Mouse (Mus musculus): Measurements from ENCODE around the gene Tars2.
"Not testable (repeated sequence)": the region's sequence is repeated elsewhere in the genome, so short reads cannot be mapped to it uniquely, and the experiment has no call there.

- TF ChIP-seq CTCF (IDR thresholded peaks at IDR 0.05; ENCODE audit: low read depth, low read length); GATA1 (IDR thresholded peaks at IDR 0.05; ENCODE audit: borderline replicate concordance, low read length); TAL1 (conservative IDR thresholded peaks at IDR 0.05; ENCODE audit: low read depth, low read length); GATA2 (IDR thresholded peaks at IDR 0.05; ENCODE audit: borderline replicate concordance, low read depth, low read length); POLR2AphosphoS5 (IDR thresholded peaks at IDR 0.05; ENCODE audit: insufficient replicate concordance, low read depth, low read length): not testable (repeated sequence)
Measured at GRCm38 (mm10) chr3:95690552-95690951, 69.5 kb downstream of the Tars2 start.

All from G1E (cell line).